Mouse (Mus musculus) cortical plate, adult 2 months (tissue): ENCODE measurements around the gene Med9.

Source experiments
- CTCF ChIP-seq: fragments of 200-500 bp; IDR thresholded peaks from 2 replicates; pipeline ENCODE4 v1.5.1; 2011; ENCODE audit warnings: mild to moderate bottlenecking, control low read depth, low read length; ENCODE audit not compliant: insufficient read depth; ENCODE audit errors: extremely low read depth
- POLR2A ChIP-seq: fragments of 200-500 bp; IDR thresholded peaks from 2 replicates; pipeline ENCODE4 v1.6.1; 2011; ENCODE audit warnings: mild to moderate bottlenecking, low read length, control low read depth; ENCODE audit not compliant: insufficient read depth; ENCODE audit errors: extremely low read depth

DNA sequence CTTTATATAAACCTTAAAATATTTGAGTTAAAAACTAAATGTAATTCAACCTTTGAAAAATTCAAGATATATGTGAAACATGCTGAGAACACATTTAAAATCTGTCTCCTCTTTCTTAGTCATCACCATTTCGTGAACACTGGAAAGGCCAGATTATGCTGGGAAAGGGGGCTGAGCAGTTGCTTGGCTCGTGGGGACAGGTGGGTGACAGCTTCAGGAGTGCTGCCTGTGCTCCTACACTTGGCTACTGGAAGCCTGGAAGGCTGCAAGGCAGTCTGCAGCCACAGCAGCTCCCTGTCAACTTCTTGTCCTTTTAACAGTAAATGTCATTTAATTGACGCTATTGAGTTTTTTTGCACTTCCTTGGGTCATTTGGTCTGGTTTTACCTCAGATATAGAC lies 57.9 kb downstream of the Med9 start:
- TF ChIP-seq POLR2A, result no peak
- no peak for TF ChIP-seq CTCF
